Mouse (Mus musculus): Measurements from ENCODE around the gene Tenm4.

DNA sequence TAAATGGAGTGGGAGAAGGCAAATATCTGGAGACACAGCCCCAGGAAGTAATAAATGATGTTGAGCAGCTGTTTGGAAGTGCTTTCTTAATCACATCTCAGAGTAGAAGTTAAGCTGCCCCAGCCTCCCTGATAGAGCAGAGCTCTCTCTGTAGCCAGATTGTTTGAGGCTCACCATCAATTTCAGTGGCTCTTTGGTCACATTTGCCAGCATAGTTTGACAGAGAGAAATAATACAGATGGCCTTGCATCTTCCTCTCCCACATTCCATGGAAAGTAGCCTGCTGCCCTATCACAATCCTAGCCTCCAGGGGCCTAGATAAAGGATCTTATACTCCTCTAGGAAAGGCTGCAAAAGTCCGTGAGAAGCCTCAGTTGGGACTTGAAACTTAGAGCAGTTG, 462.0 kb downstream of the Tenm4 start:
- TF ChIP-seq CTCF (IDR thresholded peaks at IDR 0.05; ENCODE audit: low read depth) (no peak), EP300 (IDR thresholded peaks at IDR 0.05; ENCODE audit: low read depth) (no peak)

Data from liver, postnatal 0 days (tissue).